Mouse (Mus musculus): ENCODE data around the gene Gm3854. TPM values are rescaled to one million over a fixed set of nuclear protein-coding genes. Genes with fewer than 3 reads are reported as not detected.

The Gm3854 gene
- polyA plus RNA-seq, 1 experiment: not detected

- TF ChIP-seq CTCF (IDR thresholded peaks at IDR 0.05; ENCODE audit: extremely low read depth, insufficient read length, insufficient replicate concordance, low read depth, low read length) (no peak), POLR2A (IDR thresholded peaks at IDR 0.05; ENCODE audit: low read depth, low read length) (no peak)
- H3K4me1 ChIP-seq (ENCODE audit: control insufficient read depth, insufficient read depth, insufficient read length, low read length): no peaks in the 10 kb centered on the region; the same call in 1 of the 2 replicates
- WGBS: 46% methylated on average over 10 of the region's 10 CpGs
- no peak overlapping the region for H3K27ac ChIP-seq (ENCODE audit: insufficient read depth, low read depth, low read length)
- H3K4me3 ChIP-seq (ENCODE audit: low read depth, low read length): no peak overlapping the region
- no peaks in the 10 kb centered on the region for H3K27me3 ChIP-seq (ENCODE audit: control insufficient read depth, insufficient read depth, low read length)
- H3K36me3 ChIP-seq (ENCODE audit: control insufficient read depth, insufficient read depth, low read length): no peaks in the 10 kb centered on the region
Measured at GRCm38 (mm10) chr7:6358937-6359590, 15.5 kb downstream of the Gm3854 start.

GRCm38 (mm10) chr7:6360477-6361060, 17.0 kb downstream of the Gm3854 start:
- H3K36me3 ChIP-seq (ENCODE audit: control insufficient read depth, insufficient read depth, low read length): no peaks in the 10 kb centered on the region
- 16% methylated on average over 9 of the region's 9 CpGs for WGBS
- no peak overlapping the region for H3K4me3 ChIP-seq (ENCODE audit: low read depth, low read length)
- no peaks in the 10 kb centered on the region; the same call in 1 of the 2 replicates for H3K4me1 ChIP-seq (ENCODE audit: control insufficient read depth, insufficient read depth, insufficient read length, low read length)
- no peaks in the 10 kb centered on the region for H3K27me3 ChIP-seq (ENCODE audit: control insufficient read depth, insufficient read depth, low read length)
- no peak for TF ChIP-seq CTCF (IDR thresholded peaks at IDR 0.05; ENCODE audit: extremely low read depth, insufficient read length, insufficient replicate concordance, low read depth, low read length)
- no peak for TF ChIP-seq POLR2A (IDR thresholded peaks at IDR 0.05; ENCODE audit: low read depth, low read length)
- H3K27ac ChIP-seq (ENCODE audit: insufficient read depth, low read depth, low read length): no peak overlapping the region

- peak overlapping the region; percentile 71; the same call in 1 of the 2 replicates for H3K4me3 ChIP-seq (ENCODE audit: low read depth, low read length)
- H3K36me3 ChIP-seq (ENCODE audit: control insufficient read depth, insufficient read depth, low read length): no peaks in the 10 kb centered on the region
- H3K27ac ChIP-seq (ENCODE audit: insufficient read depth, low read depth, low read length): no peak overlapping the region
- no peaks in the 10 kb centered on the region for H3K27me3 ChIP-seq (ENCODE audit: control insufficient read depth, insufficient read depth, low read length)
- H3K4me1 ChIP-seq (ENCODE audit: control insufficient read depth, insufficient read depth, insufficient read length, low read length): no peaks in the 10 kb centered on the region; the same call in 1 of the 2 replicates
- TF ChIP-seq CTCF (IDR thresholded peaks at IDR 0.05; ENCODE audit: extremely low read depth, insufficient read length, insufficient replicate concordance, low read depth, low read length) (no peak), POLR2A (IDR thresholded peaks at IDR 0.05; ENCODE audit: low read depth, low read length) (no peak)
- 20% methylated on average over 7 of the region's 7 CpGs for WGBS
Measured at GRCm38 (mm10) chr7:6361756-6362155, 18.2 kb downstream of the Gm3854 start.

DNA sequence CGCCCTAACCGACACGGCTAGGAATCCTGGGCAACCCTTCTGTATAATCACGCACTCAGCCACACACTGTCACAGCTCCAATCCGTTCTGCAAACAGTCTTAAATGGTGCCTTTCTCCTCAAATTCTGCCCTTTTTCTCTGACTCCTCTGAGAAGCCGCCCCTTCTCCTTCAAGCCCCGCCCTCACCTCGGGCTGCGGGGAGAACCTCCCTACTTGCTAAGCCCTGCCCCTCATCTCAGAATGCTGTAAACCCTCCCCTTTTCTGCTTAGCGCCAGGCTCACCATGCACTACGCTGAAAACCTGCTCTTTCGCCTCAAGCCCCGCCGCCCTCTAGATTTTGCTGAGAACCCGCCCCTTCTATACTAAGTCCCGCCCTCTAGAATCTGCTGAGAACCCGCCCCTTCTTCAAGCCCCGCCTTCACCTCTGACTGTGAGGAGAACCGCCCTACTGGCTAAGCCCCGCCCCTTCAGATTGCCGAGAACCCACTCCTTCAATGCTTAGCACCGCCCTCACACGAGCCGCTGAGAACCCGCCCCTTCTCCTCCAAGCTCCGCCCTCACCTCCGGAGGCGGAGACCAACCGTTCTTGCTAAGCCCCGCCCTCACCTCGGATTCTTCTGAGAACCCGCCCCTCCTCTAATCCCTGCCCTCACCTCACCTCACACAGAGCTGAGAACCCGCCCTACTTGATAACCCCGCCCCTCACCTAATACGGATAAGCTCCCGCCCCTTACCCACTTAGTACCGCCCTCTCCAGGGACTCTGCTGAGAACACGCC, 18.9 kb downstream of the Gm3854 start:
- WGBS: under 1% methylated on average over 38 of the region's 38 CpGs
- H3K36me3 ChIP-seq (ENCODE audit: control insufficient read depth, insufficient read depth, low read length): no peaks in the 10 kb centered on the region
- no peaks in the 10 kb centered on the region; the same call in 1 of the 2 replicates for H3K4me1 ChIP-seq (ENCODE audit: control insufficient read depth, insufficient read depth, insufficient read length, low read length)
- H3K4me3 ChIP-seq (ENCODE audit: low read depth, low read length): peak overlapping the region; percentile 71
- TF ChIP-seq POLR2A (IDR thresholded peaks at IDR 0.05; ENCODE audit: low read depth, low read length): no peak
- TF ChIP-seq CTCF (IDR thresholded peaks at IDR 0.05; ENCODE audit: extremely low read depth, insufficient read length, insufficient replicate concordance, low read depth, low read length): no peak
- peak overlapping the region; percentile 65; the same call in 1 of the 2 replicates for H3K27ac ChIP-seq (ENCODE audit: insufficient read depth, low read depth, low read length)
- H3K27me3 ChIP-seq (ENCODE audit: control insufficient read depth, insufficient read depth, low read length): no peaks in the 10 kb centered on the region

DNA sequence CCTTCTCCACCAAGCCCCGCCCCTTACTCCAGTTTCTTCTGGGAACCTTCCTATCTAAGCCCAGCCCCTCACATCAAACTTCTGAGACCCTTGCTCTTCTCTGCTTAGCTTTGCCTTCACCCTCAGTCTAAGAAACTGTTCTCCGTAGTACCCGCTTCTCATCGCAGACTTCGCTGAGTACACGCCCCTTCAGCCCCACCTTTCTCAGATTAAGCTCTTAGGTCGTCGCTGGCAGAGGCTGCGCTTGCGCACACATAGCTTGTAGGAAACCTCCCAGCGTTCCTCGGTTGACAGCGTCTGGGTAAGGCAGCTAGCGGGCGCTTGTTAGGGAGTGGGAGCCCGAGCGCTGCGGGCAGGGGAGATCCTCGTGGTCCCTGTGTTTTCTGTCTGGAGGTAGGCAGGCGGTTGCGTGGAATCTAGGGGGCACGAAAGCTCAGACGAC, 19.5 kb downstream of the Gm3854 start, which contains the start of gene Zfp78:
Zfp78 (plus strand) TSS at position 234 of the 442 bp plus-strand sequence.
- no peak for TF ChIP-seq CTCF (IDR thresholded peaks at IDR 0.05; ENCODE audit: extremely low read depth, insufficient read length, insufficient replicate concordance, low read depth, low read length)
- TF ChIP-seq POLR2A (IDR thresholded peaks at IDR 0.05; ENCODE audit: low read depth, low read length): no peak

DNA sequence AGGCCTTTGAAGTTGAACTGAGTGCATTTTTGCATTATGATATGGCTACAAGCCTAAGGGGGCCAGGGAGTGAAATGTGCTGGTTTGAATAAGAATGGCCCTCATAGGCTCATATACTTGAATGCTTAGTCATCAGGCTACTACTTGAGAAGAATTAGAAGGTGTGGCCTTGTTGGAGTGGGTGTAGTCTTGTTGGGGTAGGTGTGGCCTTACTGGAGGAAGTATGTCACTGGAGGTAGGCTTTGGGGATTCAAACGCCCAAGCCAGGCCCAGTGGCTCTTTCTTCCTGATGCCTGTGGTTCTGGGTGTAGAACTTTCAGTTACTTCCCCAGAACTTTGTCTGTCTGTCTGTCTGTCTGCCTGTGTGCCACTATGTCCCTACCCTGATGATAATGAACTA, 21.2 kb downstream of the Gm3854 start:
- no peak overlapping the region for H3K4me3 ChIP-seq (ENCODE audit: low read depth, low read length)
- WGBS: 54% methylated on average over 1 of the region's 1 CpGs
- H3K27me3 ChIP-seq (ENCODE audit: control insufficient read depth, insufficient read depth, low read length): no peaks in the 10 kb centered on the region
- H3K36me3 ChIP-seq (ENCODE audit: control insufficient read depth, insufficient read depth, low read length): no peaks in the 10 kb centered on the region
- H3K27ac ChIP-seq (ENCODE audit: insufficient read depth, low read depth, low read length): no peak overlapping the region
- no peaks in the 10 kb centered on the region; the same call in 1 of the 2 replicates for H3K4me1 ChIP-seq (ENCODE audit: control insufficient read depth, insufficient read depth, insufficient read length, low read length)
- no peak for TF ChIP-seq CTCF (IDR thresholded peaks at IDR 0.05; ENCODE audit: extremely low read depth, insufficient read length, insufficient replicate concordance, low read depth, low read length)

More for the DNA sequence above, 19.5 kb downstream of the Gm3854 start, which contains the start of gene Zfp78:
- 1% methylated on average over 23 of the region's 23 CpGs for WGBS
- Histone ChIP-seq H3K4me3 (ENCODE audit: low read depth, low read length) (peak within 1 kb of the TSS; percentile 71), H3K27ac (ENCODE audit: insufficient read depth, low read depth, low read length) (peak within 1 kb of the TSS; percentile 65), H3K4me1 (ENCODE audit: control insufficient read depth, insufficient read depth, insufficient read length, low read length) (no peaks in the 10 kb centered on the region; the same call in 1 of the 2 replicates), H3K36me3 (ENCODE audit: control insufficient read depth, insufficient read depth, low read length) (no peaks in the 10 kb centered on the region), H3K27me3 (ENCODE audit: control insufficient read depth, insufficient read depth, low read length) (no peaks in the 10 kb centered on the region)

Data from small intestine, adult 2 months (tissue).